Mouse (Mus musculus): ENCODE measurements around the gene Pdcd6. TPM values are rescaled to one million over a fixed set of nuclear protein-coding genes. Genes with fewer than 3 reads are reported as not detected.

Pdcd6 gene
- polyA plus RNA-seq, 1 experiment from 2014 or later, result 123 TPM

DNA sequence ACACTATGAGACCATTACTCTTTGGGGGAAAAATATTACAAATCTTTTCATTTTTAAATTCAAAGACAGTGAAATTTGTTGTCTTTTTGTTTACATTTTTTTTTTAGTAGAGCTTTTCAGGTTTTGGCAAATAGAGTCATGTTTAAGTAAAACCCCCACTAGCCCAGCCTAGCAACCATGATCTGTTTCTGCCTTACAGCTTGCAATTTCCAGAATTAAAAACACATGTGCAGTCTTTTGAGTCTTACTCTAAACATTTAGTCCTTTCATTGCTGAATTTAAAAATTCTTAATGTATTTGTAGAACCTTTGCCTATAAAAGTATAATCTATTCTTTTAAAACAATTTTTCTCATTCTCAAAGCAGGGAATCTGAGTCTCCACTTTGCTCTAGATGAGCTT lies 11.9 kb upstream of the Pdcd6 start:
- Histone ChIP-seq H3K4me3 (ENCODE audit: low read length) (no peak overlapping the region), H3K9me3 (ENCODE audit: control insufficient read depth, low read length) (no peaks in the 10 kb centered on the region), H3K27ac (ENCODE audit: low read length) (no peak overlapping the region), H3K4me2 (ENCODE audit: low read depth, low read length) (no peak overlapping the region), H3K27me3 (ENCODE audit: control insufficient read depth, insufficient read depth, low read depth, low read length) (no peaks in the 10 kb centered on the region), H3K4me1 (replicated peaks; ENCODE audit: control insufficient read depth, insufficient read depth, low read length) (no peaks in the 10 kb centered on the region), H3K9ac (ENCODE audit: low read length) (no peak overlapping the region), H3K36me3 (ENCODE audit: control insufficient read depth, insufficient read depth, low read length) (peaks cover 42% of the 10 kb centered on the region)
- no peak for ATAC-seq (ENCODE audit: low read depth)

DNA sequence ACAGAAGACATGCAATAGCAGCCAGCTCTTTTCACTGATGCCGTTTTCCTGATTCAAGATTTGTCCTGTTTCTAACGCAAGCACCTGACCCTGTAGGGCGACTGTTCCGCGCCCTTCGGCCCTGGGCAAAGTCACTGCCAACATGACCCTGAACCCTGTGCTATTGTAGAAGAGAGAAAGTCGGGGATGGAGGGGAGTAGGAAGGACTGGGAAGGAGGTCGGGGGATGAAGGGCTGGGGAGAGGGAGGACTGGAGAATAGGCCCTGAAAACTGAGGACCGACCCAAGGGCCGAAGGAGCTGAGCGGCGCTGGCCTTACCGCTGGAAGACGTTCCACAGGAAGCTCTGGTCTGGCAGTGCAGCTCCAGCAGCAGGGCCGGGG lies 601 bp downstream of the Pdcd6 start:
- Histone ChIP-seq H3K4me3 (ENCODE audit: low read length) (peak overlapping the region; percentile 83), H3K27ac (ENCODE audit: low read length) (peak overlapping the region; percentile 39), H3K4me1 (replicated peaks; ENCODE audit: control insufficient read depth, insufficient read depth, low read length) (peaks cover 10% of the 10 kb centered on the region), H3K36me3 (ENCODE audit: control insufficient read depth, insufficient read depth, low read length) (peaks cover 10% of the 10 kb centered on the region), H3K9me3 (ENCODE audit: control insufficient read depth, low read length) (no peaks in the 10 kb centered on the region), H3K27me3 (ENCODE audit: control insufficient read depth, insufficient read depth, low read depth, low read length) (no peaks in the 10 kb centered on the region), H3K4me2 (ENCODE audit: low read depth, low read length) (peak overlapping the region; percentile 84), H3K9ac (ENCODE audit: low read length) (peak overlapping the region; percentile 77)
- ATAC-seq (ENCODE audit: low read depth), result no peak
- WGBS, result under 1% methylated on average over 15 of the region's 15 CpGs

DNA sequence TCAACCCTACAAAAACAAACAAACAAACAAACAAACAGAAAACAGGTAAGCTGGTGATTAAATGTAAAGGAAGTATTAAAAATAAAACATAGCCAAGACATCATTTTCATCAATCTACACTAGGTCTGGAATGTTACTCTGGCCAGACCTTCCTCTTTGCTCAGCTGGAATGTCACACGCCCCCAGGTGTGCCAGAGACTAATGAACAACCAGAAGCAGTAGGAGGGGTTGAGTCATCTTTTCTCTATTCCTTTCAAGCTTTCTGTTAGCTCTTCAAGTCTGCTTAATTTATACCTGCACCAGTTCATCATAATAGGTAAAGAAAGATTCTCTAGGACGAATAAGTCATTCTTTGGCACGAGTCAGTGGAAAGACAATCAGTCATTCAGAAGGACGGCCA lies 994 bp downstream of the Pdcd6 start:
- peak overlapping the region; percentile 39; the same call in 1 of the 2 replicates for H3K27ac ChIP-seq (ENCODE audit: low read length)
- peaks cover 8% of the 10 kb centered on the region; the same call in 1 of the 2 replicates for H3K36me3 ChIP-seq (ENCODE audit: control insufficient read depth, insufficient read depth, low read length)

DNA sequence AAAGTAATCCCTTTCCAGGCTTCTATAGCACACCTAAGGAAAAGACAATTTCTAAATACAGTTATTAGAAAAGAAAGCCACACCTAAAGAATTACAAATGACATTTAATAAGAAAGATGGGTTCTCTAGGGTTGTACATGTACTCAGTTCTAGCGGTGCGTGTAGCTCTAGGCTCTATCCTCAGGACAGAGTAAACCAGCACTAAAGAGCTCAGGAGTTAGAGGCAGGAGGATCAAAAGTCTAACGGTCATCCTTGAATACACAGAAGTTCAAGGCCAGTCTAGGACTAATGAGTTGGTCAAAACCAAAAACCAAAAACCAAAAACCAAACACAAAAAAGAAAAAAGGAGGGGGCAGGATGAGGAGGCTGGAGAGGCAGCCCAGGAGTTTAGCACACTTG lies 2.8 kb downstream of the Pdcd6 start:
- ATAC-seq (ENCODE audit: low read depth), result no peak
- no peak overlapping the region for H3K4me3 ChIP-seq (ENCODE audit: low read length)
- no peaks in the 10 kb centered on the region for H3K9me3 ChIP-seq (ENCODE audit: control insufficient read depth, low read length)
- peaks cover 11% of the 10 kb centered on the region for H3K36me3 ChIP-seq (ENCODE audit: control insufficient read depth, insufficient read depth, low read length)
- no peak overlapping the region for H3K4me2 ChIP-seq (ENCODE audit: low read depth, low read length)
- H3K27me3 ChIP-seq (ENCODE audit: control insufficient read depth, insufficient read depth, low read depth, low read length), result no peaks in the 10 kb centered on the region
- H3K4me1 ChIP-seq (replicated peaks; ENCODE audit: control insufficient read depth, insufficient read depth, low read length), result peaks cover 10% of the 10 kb centered on the region
- 95% methylated on average over 3 of the region's 3 CpGs for WGBS
- H3K27ac ChIP-seq (ENCODE audit: low read length), result no peak overlapping the region
- no peak overlapping the region for H3K9ac ChIP-seq (ENCODE audit: low read length)

More for the DNA sequence above, 994 bp downstream of the Pdcd6 start:
- Histone ChIP-seq H3K9ac (ENCODE audit: low read length) (peak overlapping the region; percentile 77), H3K4me1 (replicated peaks; ENCODE audit: control insufficient read depth, insufficient read depth, low read length) (peaks cover 10% of the 10 kb centered on the region), H3K27me3 (ENCODE audit: control insufficient read depth, insufficient read depth, low read depth, low read length) (no peaks in the 10 kb centered on the region), H3K4me3 (ENCODE audit: low read length) (peak overlapping the region; percentile 83), H3K9me3 (ENCODE audit: control insufficient read depth, low read length) (no peaks in the 10 kb centered on the region), H3K4me2 (ENCODE audit: low read depth, low read length) (peak overlapping the region; percentile 84)
- WGBS, result 13% methylated on average over 4 of the region's 4 CpGs
- no peak for ATAC-seq (ENCODE audit: low read depth)

DNA sequence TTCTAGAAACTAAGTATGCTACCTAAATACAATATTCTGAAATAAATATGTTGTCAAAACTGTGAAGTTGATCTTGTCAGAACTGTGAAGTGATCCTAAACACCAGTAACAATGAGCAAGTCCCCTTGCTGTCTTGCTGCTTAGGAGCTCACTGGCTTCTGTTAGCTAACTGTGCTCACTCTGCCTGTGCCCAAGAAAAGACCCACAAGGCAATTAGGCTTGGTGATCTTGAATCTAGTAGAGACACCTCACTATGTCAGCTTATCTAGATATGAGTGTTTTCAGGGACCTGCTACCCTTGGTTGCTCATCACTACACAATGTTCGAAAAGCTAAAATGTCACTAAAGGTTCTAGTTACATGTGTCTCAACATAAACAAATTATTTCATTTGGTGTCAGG lies 11.6 kb downstream of the Pdcd6 start:
- ATAC-seq (ENCODE audit: low read depth), result no peak
- no peaks in the 10 kb centered on the region for H3K4me1 ChIP-seq (replicated peaks; ENCODE audit: control insufficient read depth, insufficient read depth, low read length)
- H3K27ac ChIP-seq (ENCODE audit: low read length), result no peak overlapping the region
- H3K27me3 ChIP-seq (ENCODE audit: control insufficient read depth, insufficient read depth, low read depth, low read length), result no peaks in the 10 kb centered on the region
- 91% methylated on average over 1 of the region's 1 CpGs for WGBS
- H3K9ac ChIP-seq (ENCODE audit: low read length), result no peak overlapping the region
- no peak overlapping the region for H3K4me3 ChIP-seq (ENCODE audit: low read length)
- no peak overlapping the region for H3K4me2 ChIP-seq (ENCODE audit: low read depth, low read length)
- H3K36me3 ChIP-seq (ENCODE audit: control insufficient read depth, insufficient read depth, low read length), result peaks cover 32% of the 10 kb centered on the region
- no peaks in the 10 kb centered on the region for H3K9me3 ChIP-seq (ENCODE audit: control insufficient read depth, low read length)

DNA sequence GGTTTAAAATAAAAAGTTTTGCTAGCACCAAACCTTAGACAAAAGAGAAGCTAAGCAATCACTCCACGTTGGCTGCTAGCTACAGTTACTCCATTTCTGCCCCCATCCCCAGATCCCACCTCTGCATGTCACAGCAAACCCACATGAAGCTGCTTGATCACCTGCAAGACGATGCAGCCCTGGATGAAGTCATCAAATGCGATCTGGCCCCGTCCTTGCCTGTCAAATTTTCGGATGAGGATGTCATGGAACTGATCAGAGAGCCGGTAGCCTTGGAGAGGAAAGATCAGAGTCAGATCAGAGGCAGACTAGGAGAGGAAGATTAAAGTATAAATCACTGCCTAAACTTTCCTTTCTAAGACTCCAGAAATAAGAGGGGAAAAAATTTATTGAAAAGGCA lies 12.0 kb downstream of the Pdcd6 start:
- Histone ChIP-seq H3K9ac (ENCODE audit: low read length) (no peak overlapping the region), H3K4me3 (ENCODE audit: low read length) (no peak overlapping the region), H3K4me1 (replicated peaks; ENCODE audit: control insufficient read depth, insufficient read depth, low read length) (no peaks in the 10 kb centered on the region), H3K36me3 (ENCODE audit: control insufficient read depth, insufficient read depth, low read length) (peaks cover 28% of the 10 kb centered on the region), H3K27ac (ENCODE audit: low read length) (no peak overlapping the region), H3K27me3 (ENCODE audit: control insufficient read depth, insufficient read depth, low read depth, low read length) (no peaks in the 10 kb centered on the region), H3K9me3 (ENCODE audit: control insufficient read depth, low read length) (no peaks in the 10 kb centered on the region), H3K4me2 (ENCODE audit: low read depth, low read length) (no peak overlapping the region)
- ATAC-seq (ENCODE audit: low read depth), result no peak
- 82% methylated on average over 6 of the region's 6 CpGs for WGBS

DNA sequence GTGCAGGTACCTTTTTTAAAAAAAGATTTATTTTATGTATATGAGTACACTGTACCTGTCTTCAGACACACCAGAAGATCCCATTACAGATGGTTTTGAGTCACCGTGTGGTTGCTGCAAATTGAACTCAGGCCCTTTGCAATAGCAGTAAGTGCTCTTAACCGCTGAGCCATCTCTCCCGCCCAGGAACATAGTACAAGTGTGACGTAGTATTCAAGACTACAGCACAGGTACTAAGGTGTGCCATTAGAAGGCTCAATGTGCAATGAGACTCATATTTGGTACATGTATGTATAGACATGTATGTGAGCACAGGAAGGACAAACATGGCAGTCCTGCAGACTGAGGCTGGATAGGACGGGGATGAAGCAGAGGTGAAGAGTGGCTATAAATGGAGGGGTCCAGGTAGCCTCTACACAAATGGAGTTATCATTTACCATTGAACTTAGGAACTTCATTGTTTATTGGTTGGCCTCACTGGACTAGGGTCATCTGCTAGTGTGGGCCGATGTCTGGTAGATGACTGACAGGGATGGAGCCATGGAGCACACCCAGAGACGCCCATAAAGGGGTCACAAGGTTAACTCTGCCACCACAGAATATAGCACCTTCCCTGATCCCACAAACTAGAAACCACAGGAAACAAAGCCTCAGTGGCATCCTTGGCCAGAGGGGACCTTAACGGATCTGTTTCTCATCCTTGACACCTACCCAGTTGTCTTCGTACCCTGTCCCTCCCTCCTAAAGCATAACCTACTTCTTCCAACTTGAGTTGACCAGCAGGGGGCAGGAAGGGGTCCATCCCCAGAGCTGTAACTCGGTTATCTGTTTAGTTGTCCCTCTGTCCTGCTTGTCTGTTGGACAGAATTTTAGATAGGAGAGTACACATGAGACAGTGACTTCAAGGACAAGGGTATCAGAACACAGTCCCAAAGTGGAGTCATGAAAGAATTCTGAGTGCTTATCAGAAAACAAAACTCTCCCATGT lies 15.0 kb downstream of the Pdcd6 start:
- 78% methylated on average over 10 of the region's 10 CpGs for WGBS
- peaks cover 22% of the 10 kb centered on the region for H3K36me3 ChIP-seq (ENCODE audit: control insufficient read depth, insufficient read depth, low read length)

DNA sequence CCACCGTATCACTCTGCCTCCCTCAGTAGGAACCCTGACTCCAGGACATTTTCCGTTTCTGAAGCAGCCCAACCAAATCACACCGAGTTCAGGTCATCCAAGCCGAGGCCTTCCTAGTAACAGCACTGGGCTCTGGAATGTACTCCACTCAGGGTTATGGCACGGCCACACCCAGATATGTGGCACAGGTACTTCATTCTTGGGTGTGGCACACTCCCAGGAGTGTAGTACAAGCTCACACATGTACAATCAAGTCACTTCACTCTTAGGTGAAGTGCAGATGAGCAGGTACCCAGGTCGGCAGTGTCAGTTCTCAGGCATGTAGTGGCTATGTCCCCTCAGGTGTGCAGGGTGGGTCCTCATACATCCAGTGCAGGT lies 15.8 kb downstream of the Pdcd6 start:
- no peaks in the 10 kb centered on the region for H3K4me1 ChIP-seq (replicated peaks; ENCODE audit: control insufficient read depth, insufficient read depth, low read length)
- no peak overlapping the region for H3K4me2 ChIP-seq (ENCODE audit: low read depth, low read length)
- no peaks in the 10 kb centered on the region for H3K9me3 ChIP-seq (ENCODE audit: control insufficient read depth, low read length)
- no peak overlapping the region for H3K4me3 ChIP-seq (ENCODE audit: low read length)
- ATAC-seq (ENCODE audit: low read depth), result peak; percentile 83
- H3K36me3 ChIP-seq (ENCODE audit: control insufficient read depth, insufficient read depth, low read length), result peaks cover 22% of the 10 kb centered on the region
- 0 out of 2 replicates have a peak overlapping the region, but pooled peaks have one; percentile 4 for H3K9ac ChIP-seq (ENCODE audit: low read length)
- peak overlapping the region; percentile 43; the same call in 1 of the 2 replicates for H3K27ac ChIP-seq (ENCODE audit: low read length)
- H3K27me3 ChIP-seq (ENCODE audit: control insufficient read depth, insufficient read depth, low read depth, low read length), result no peaks in the 10 kb centered on the region
- 54% methylated on average over 6 of the region's 6 CpGs for WGBS

More for the DNA sequence above, 15.0 kb downstream of the Pdcd6 start:
- Histone ChIP-seq H3K27me3 (ENCODE audit: control insufficient read depth, insufficient read depth, low read depth, low read length) (no peaks in the 10 kb centered on the region), H3K4me1 (replicated peaks; ENCODE audit: control insufficient read depth, insufficient read depth, low read length) (no peaks in the 10 kb centered on the region), H3K9ac (ENCODE audit: low read length) (no peak overlapping the region), H3K27ac (ENCODE audit: low read length) (no peak overlapping the region), H3K4me3 (ENCODE audit: low read length) (no peak overlapping the region), H3K9me3 (ENCODE audit: control insufficient read depth, low read length) (no peaks in the 10 kb centered on the region), H3K4me2 (ENCODE audit: low read depth, low read length) (no peak overlapping the region)
- ATAC-seq (ENCODE audit: low read depth), result no peak

DNA sequence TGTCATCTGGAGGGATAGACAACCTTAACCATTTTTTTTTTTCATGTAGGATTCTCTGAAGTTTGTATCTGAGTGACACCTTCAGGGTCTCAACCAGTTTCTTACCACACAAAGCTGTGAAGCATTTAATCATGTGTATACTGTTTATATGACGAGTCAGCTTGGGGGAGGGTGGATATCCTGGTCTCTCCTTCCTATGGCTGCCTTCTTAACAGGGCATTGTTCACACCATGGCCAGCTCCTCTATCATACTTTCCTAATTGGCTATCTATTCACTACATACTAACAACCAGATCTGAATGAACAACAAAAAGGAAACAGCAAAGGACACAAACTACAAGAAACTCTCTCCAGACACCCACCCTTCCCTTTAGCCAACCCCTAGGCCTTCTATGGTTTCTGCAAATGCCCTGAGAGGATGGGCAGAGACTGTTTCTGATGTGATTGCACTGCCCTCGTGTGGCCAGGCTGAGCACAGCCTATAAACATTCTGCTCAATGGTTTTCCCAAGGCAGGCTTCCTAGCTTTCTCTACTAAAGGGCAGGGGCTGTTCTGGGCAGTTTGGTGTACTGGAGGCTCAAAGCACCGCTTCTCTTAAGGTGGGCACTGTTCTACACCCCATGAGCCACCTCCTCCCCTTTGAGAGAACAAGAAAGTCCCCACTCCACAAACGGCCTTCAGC lies 16.3 kb downstream of the Pdcd6 start:
- H3K4me1 ChIP-seq (replicated peaks; ENCODE audit: control insufficient read depth, insufficient read depth, low read length), result no peaks in the 10 kb centered on the region
- peaks cover 22% of the 10 kb centered on the region for H3K36me3 ChIP-seq (ENCODE audit: control insufficient read depth, insufficient read depth, low read length)
- WGBS, result 36% methylated on average over 4 of the region's 4 CpGs
- no peak overlapping the region for H3K4me3 ChIP-seq (ENCODE audit: low read length)
- no peaks in the 10 kb centered on the region for H3K9me3 ChIP-seq (ENCODE audit: control insufficient read depth, low read length)
- H3K9ac ChIP-seq (ENCODE audit: low read length), result 0 out of 2 replicates have a peak overlapping the region, but pooled peaks have one; percentile 4
- H3K27me3 ChIP-seq (ENCODE audit: control insufficient read depth, insufficient read depth, low read depth, low read length), result no peaks in the 10 kb centered on the region
- H3K27ac ChIP-seq (ENCODE audit: low read length), result peak overlapping the region; percentile 43; the same call in 1 of the 2 replicates
- ATAC-seq (ENCODE audit: low read depth), result peak; percentile 81
- H3K4me2 ChIP-seq (ENCODE audit: low read depth, low read length), result no peak overlapping the region

Measured in lung, embryonic 16.5 days (tissue).